Mouse (Mus musculus): ENCODE measurements around the gene Pla2g12b.

DNA sequence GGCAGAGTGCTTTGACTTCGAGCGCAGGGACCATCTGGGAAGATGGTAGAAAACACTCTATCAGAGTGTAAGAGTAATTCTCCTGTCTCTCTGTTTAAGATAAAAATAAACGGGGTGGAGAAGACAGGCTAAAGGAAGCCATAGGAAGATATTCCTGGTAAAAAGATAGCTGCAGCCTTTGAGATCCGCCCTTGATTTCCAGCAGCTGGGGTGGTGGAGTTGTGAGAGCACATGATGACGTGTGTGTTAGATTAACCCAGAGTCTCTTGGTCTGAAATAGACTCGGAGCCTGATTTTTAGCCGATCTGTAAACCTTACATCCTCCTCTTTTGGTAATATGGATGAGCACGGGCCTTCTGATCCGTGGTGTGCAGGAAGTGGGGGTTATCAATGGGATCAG lies 44.1 kb downstream of the Pla2g12b start:
- no peak for TF ChIP-seq CTCF (IDR thresholded peaks at IDR 0.05; ENCODE audit: low read depth, low read length)
- TF ChIP-seq POLR2A (IDR thresholded peaks at IDR 0.05; ENCODE audit: insufficient read depth, low read length), result no peak

Data from ES-Bruce4 (cell line).